Mouse (Mus musculus) megakaryocyte-erythroid progenitor cell, adult 5-6 weeks (primary cell): Measurements from ENCODE around the gene Gli2. TPM values are rescaled to one million over a fixed set of nuclear protein-coding genes. Genes with fewer than 3 reads are reported as not detected.

Experiments
- ATAC-seq: replicated peaks from 2 replicates; pipeline ENCODE4 v1.8.0; 2016; ENCODE audit warnings: mild to moderate bottlenecking, inconsistent platforms; ENCODE audit not compliant: severe bottlenecking, poor library complexity, low FRiP score, low TSS enrichment
- total RNA-seq, 2 experiments: library from RNA; stranded (forward) in 1 of 2; stranded (reverse) in 1 of 2; fragments of 200-1000, 215-1000 nt in 1 of 2; fragments of >200 nt in 1 of 2; fragmentation: Nextera tagmentation in 1 of 2; gene quantifications; 2 replicates each; pipeline ENCODE4 v1.2.3; 2014 to 2017

Gli2 gene
- total RNA-seq, 2 experiments from 2014 or later, result not detected

DNA sequence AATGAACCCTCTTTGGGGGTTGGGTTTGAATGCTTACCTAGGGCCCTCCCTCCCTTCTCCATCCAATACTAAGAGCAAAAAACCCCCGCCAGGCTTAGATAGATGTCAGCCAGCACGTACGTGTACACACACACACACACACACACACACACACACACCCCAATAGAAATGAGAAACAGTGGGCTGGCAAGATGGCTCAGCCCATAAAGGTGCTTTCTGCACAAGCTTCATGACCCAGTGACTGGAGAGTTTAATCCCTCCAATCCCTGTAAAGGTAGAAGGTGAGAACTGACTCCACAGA lies 142.0 kb downstream of the Gli2 start:
- no peak for ATAC-seq

DNA sequence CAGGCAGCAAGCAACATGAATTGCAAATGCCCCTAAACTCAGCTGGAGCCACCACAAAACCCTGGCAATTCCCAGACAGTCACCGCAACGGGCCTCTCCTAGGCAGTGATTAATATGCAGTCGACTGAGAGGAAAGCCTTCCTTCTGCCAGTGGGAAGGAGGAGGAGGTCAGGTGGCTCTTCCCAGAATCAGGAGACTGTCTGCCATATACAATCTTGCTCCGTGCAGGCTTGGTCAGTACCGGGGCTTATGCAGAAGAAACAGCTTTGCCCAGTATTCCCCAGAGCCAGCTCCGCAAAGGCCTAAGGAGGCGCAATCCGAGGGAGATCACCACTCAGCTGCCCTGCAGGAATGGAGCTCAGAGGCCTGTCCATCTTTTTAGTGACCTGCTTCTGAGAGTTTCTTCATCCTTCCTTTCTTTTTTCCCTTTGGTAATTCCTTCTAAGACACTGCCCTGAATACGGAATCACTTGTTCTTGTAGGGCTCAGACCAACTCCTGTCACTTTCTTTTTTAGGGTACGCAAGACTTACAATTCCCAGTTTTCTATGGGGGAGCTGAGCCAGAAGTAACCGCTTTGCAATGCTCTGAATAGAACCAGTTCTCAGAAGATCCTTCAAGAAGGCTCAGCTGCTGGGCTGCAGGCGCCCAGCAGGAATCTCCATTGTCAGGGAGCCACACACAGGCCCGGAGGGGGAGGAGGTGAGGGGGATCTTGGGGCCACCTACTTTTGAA lies 142.6 kb downstream of the Gli2 start:
- no peak for ATAC-seq

GRCm38 (mm10) chr1:118909051-118909450 lies 144.4 kb downstream of the Gli2 start:
- no peak for ATAC-seq

- no peak for ATAC-seq
Observed at GRCm38 (mm10) chr1:118907574-118907973, 145.8 kb downstream of the Gli2 start.

GRCm38 (mm10) chr1:118905319-118905718 lies 148.1 kb downstream of the Gli2 start:
- no peak for ATAC-seq

DNA sequence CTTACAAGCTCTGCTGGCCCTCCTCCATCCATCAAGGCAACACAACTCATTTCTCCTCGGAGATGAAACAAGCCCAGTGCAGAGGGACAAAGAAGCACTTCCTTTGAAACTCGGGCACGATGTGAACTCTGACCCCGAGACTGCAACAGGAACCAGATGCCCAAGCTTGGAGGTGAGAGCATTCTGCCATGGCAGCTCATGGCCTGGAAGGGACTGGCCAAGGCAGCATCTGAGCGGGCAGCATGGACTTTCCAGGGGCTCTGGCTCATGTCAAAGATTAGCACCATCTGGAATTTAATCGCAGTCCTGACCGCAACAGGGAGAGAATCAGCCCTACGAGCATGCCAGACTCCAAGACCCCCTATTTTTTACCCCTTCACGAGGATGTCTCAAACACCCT lies 148.5 kb downstream of the Gli2 start:
- ATAC-seq, result no peak

DNA sequence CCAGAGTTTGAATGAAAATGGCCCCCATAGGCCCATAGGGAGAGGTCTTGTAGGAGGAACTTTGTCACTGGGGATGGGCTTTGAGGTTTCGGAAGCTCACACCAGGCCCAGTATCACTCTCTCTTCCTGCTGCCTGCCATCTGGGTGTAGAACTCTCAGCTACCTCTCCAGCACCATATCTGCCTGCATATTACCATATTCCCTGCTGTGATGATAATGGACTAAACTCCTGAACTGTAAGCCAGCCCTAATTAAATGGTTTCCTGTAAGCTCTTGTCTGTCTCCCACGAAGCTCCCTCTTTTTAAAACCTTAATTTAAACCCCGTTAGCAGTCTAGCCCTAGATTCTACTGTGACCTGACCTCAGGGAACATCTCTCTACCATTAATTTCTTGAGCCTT lies 149.0 kb downstream of the Gli2 start:
- ATAC-seq, result no peak

DNA sequence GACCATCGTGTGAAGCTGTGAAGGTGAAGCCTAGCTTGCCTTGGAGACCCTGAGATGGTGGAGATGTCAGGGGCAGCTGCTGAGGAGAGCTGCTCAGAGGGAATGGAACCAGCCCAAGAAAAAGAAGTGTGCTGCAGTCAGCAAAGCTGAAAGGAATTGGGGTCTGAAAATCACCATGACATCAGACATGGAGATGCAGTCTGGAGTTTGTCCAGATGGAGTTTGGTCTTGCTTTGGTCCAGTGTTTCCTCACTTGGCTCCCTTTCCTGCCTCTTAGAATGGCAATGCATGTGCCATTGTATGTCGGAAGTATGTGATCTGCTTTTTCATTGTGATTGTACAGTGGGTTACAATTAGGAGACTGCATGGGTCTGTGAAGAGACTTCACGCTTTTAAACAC lies 149.7 kb downstream of the Gli2 start:
- no peak for ATAC-seq

- no peak for ATAC-seq
Observed at GRCm38 (mm10) chr1:118901868-118902586, 151.4 kb downstream of the Gli2 start.

DNA sequence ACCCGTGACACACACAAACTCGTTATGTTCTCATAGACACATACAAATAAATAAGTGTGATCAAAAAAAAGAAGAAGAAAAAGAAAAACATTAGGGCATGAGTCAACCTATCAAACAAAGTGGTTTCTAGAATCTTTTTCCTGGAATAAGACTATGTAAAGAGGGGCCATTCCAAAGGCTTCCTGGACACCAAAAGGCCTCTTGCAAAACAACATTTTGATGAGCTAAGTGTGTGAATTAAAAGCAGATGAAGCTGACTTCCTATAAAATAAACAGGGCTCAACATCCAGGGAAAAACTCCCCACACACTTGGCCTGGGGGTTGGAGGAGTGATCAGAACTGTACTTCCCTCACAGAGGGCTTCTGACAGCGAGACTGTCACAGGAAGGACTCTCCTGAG lies 155.1 kb downstream of the Gli2 start:
- ATAC-seq, result no peak

DNA sequence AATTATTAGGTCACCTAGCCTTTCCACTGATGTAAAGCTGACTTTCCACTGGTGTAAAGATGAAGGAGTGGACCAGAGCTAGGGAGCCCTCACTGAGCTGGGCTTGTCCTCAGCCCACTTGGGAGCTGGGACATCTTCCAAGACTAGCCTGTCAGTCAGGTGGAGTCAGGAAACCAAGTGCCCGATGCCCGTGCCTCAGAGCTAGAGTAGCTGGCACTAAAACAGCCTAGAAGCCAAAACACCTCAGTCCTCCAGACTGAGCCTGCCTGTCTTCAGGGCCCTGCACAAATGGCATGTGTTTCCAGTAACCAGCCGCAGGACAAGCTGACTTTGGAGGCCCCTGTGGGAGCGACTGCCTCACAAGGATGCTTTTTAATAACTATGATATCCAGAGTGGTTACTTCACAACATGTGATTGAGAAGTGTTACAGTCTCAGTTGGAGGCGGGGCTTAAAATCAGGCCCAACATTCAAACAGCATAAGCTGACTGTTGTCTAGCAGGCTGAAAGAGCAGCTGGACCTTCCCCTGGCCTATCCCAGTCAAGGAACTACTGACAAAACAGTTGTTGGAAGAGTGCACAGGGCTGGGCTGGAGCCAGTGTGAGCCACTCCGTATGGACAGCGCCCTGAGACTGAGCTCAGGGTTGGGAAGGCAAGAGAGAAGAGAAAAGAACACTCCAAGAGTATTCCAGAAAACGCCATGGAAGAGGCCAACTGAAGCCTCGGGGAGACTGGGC lies 158.2 kb downstream of the Gli2 start:
- ATAC-seq, result no peak

DNA sequence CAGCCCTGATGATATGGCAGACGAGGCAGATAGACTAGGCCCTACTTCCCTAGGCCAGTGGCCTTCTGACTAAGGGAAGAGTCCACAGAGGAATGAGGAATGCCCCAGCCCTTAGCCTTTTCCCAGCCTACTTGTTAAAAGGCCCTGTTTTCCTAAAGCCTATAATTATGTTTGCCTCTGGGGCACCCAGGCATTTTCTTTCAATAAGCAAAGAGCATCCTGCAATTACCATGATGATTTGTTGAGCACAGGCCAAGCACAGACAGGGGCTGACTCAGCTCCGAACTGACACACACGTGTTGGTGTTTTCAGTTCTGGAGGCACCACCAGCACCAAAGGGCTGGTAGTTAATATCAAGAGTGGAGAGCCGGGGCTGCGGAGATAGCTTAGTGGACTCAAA lies 162.0 kb downstream of the Gli2 start:
- no peak for ATAC-seq

DNA sequence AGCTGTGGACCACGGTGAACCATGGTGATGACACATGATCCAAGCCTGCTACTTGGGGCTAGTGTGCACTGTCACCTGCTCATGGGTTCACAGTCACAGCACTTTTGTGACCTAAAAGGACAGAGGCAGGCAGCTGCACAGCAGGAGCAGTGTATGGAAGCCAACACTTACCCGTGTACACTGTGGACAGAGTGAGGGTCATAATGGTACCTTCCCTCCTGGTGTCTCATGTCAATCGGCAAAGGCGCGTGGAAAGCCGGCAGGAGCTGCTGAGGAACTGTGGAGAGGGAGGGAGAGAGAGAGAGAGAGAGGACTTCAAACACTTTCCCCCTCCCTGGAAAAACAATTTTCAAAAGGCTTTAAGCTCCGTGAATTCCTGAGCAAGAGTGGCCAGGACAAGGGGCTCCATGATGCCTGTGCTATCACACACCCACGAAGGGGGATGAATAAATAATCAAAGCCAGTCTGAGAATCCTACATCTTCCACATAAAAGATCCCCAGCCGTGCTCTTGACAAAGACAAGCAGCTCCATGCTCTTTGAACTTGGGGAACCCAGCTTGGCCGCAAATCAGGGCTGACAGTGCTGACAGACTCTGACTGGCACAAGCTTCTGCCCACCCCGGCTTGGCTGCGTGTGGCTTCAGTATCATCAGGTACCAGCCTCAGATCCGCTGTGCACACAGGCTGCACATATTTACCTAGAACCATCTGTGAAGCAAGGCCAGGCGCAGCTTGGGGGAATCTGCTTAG lies 163.1 kb downstream of the Gli2 start:
- ATAC-seq, result no peak

DNA sequence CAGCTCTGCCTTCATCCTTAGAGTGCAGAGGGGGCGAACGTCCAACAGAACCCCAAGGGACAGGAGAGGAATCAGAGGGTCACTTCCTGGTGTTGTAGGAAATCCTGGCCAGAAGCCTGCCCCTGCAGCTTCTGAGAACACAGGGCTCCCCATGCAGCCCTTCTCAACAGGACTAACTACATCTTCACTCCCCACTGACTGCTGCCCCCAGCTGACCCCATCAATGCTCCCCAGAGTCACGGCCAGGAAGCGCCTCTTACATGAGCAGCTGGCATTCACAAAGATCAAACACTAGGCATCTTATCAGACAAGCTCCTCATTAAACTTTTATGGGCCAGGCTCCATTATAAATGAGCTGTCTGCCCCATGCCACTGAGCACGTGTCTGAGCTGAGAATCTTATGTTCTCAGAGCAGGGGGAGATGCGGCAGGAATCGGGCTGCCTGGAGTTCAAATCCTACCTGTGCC lies 172.6 kb downstream of the Gli2 start:
- ATAC-seq, result no peak

- no peak for ATAC-seq
Observed at GRCm38 (mm10) chr1:118878291-118878690, 175.1 kb downstream of the Gli2 start.

DNA sequence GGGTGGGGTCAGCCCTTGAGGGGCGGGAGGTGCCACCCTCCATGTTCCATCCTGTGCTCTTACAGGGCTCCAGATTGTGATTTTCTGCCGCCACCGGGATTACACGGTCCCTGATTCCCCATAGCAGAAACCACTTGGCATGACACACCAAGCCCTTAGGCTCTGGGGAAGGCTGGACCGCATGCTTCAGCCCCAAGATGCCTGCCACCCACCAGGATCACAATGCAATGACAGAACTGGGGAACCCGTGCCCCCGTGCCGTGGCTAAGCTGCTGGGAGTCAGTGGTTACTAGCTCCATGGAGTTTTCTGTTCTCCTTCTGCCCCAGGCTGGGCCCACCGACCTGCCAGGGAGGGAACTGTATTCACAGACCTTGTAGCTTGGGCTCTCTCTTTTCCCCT lies 178.2 kb downstream of the Gli2 start:
- ATAC-seq, result no peak

DNA sequence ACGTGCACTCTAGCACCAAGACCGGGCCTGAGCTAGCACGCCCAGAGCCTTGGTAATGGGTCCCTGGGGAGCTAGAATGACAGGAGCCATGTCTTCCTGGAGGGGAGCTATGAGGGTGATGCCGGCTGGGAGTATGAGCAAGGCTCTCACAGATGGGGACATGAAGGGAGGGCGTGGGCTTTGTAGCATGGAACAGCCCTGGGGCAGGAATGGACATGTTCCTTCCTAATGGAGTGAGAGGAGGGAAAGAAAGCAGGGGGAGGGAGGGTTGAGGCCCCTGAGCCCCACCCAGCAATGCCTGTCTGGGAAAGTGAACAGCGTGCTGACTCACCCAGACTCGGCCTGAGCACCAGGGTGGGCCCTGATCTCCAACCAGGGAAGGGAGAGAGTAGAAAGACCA lies 179.9 kb downstream of the Gli2 start:
- ATAC-seq, result no peak

DNA sequence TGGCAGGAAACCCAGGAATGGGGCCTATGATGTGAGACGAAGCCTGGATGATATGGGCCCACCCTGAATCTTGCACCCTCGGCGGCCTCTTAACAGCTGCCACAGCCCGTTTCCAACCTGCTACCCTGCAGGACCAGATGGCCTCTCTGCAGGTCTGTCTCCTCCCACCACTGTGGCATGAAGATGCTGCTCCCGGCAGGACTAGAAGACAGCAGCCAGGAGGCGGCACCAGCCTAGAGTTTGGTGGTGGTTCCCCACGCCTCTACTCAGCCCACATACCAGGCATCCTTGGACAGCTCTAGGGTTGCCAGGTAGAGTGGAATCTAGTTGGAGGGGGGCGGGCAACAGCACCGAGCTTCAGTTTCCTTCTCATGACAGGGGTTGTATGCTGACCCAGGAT lies 188.7 kb downstream of the Gli2 start:
- ATAC-seq, result no peak

DNA sequence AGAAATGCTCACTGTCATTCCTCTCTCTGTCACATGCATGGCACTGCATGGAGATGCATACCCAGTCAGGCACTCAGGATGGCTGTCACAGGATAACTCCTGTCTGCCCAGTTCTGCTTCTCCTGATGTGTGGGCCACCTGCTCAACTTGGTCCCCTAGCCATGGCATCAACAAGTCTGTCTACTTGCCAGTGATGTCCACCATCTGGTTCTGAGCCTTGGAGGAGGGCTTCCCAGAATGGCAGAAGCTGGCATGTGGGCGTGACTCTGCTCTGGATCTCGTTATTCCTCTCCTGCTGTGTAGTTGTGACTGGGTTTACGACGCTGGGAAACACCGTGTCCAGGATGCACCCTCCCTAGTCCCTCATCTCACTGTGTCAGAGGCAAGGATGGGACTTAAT lies 189.4 kb downstream of the Gli2 start:
- ATAC-seq, result no peak

GRCm38 (mm10) chr1:118858101-118858500 lies 195.3 kb downstream of the Gli2 start:
- ATAC-seq, result no peak
